Mouse (Mus musculus) midbrain, embryonic 16.5 days (tissue): ENCODE measurements around the gene Lims1. TPM values are rescaled to one million over a fixed set of nuclear protein-coding genes. Genes with fewer than 3 reads are reported as not detected.
"Not testable (repeated sequence)": the region's sequence is repeated elsewhere in the genome, so short reads cannot be mapped to it uniquely, and the experiment has no call there.

Source experiments
- ATAC-seq: fragments of 200-750 bp; cut with Nextera tagmentation; 2 replicates; pipeline ENCODE4 v1.8.0; 2017; ENCODE audit warnings: moderate TSS enrichment
- H3K27ac ChIP-seq: fragments of 300-500 bp; sonication (generic); 2 replicates; pipeline ENCODE4 v1.5.1; 2014; ENCODE audit warnings: mild to moderate bottlenecking, low read length, mixed read lengths
- H3K27me3 ChIP-seq: fragments of 300-500 bp; sonication (generic); 2 replicates; pipeline ENCODE4 v1.6.1; 2014; ENCODE audit warnings: low read depth, low read length, mixed read lengths; ENCODE audit not compliant: control insufficient read depth, insufficient read depth
- H3K36me3 ChIP-seq: fragments of 300-500 bp; sonication (generic); 2 replicates; pipeline ENCODE4 v1.6.1; 2014; ENCODE audit warnings: mild to moderate bottlenecking, low read length, moderate library complexity, mixed read lengths; ENCODE audit not compliant: control insufficient read depth, insufficient read depth
- H3K4me1 ChIP-seq: fragments of 300-500 bp; sonication (generic); 2 replicates; pipeline ENCODE4 v1.6.1; 2014; ENCODE audit warnings: mild to moderate bottlenecking, low read length, mixed read lengths; ENCODE audit not compliant: control insufficient read depth, insufficient read depth
- H3K4me2 ChIP-seq: fragments of 300-500 bp; sonication (generic); 2 replicates; pipeline ENCODE4 v1.6.1; 2014; ENCODE audit warnings: mild to moderate bottlenecking, low read length, mixed read lengths
- H3K4me3 ChIP-seq: fragments of 300-500 bp; sonication (generic); 2 replicates; pipeline ENCODE4 v1.5.1; 2014; ENCODE audit warnings: low read depth, mild to moderate bottlenecking, low read length, moderate library complexity, mixed read lengths
- H3K9ac ChIP-seq: fragments of 300-500 bp; sonication (generic); 2 replicates; pipeline ENCODE4 v1.6.1; 2014; ENCODE audit warnings: low read depth, low read length, mixed read lengths
- H3K9me3 ChIP-seq: fragments of 300-500 bp; sonication (generic); replicated peaks from 2 replicates; pipeline ENCODE4 v1.6.1; 2014; ENCODE audit warnings: mild to moderate bottlenecking, low read length, mixed read lengths; ENCODE audit not compliant: control insufficient read depth, poor library complexity, severe bottlenecking
- WGBS: fragments of 180-500 bp; shearing (Covaris S2); extraction: QIAGEN DNeasy Blood & Tissue Kit; methylation state at CpG from one replicate; pipeline ENCODE4 v1.1.7; 2014; 5-methylcytosine and 5-hydroxymethylcytosine counted together
- polyA plus RNA-seq: library from polyadenylated mRNA; unstranded; fragments of >200 nt; fragmentation: Nextera tagmentation; extraction: Ambion mirVana; gene quantifications from 2 replicates; pipeline ENCODE4 v1.2.1, GENCODE M21; 2015

Lims1 gene
- polyA plus RNA-seq, 1 experiment from 2014 or later: 47.1 TPM

- H3K36me3 ChIP-seq, H3K9me3 ChIP-seq, H3K4me2 ChIP-seq, H3K4me1 ChIP-seq, ATAC-seq, H3K4me3 ChIP-seq, H3K27ac ChIP-seq, H3K27me3 ChIP-seq, H3K9ac ChIP-seq: not testable (repeated sequence)
- 91% methylated on average over 4 of the region's 4 CpGs for WGBS
Observed at GRCm38 (mm10) chr10:58337091-58337490, 13.8 kb downstream of the Lims1 start.

GRCm38 (mm10) chr10:58338590-58338989, 15.3 kb downstream of the Lims1 start:
- no peaks in the 10 kb centered on the region for H3K27me3 ChIP-seq
- ATAC-seq: no peak
- H3K9me3 ChIP-seq: no peaks in the 10 kb centered on the region
- no peaks in the 10 kb centered on the region for H3K4me1 ChIP-seq
- no peak overlapping the region for H3K4me3 ChIP-seq
- no peak overlapping the region for H3K4me2 ChIP-seq
- H3K36me3 ChIP-seq: no peaks in the 10 kb centered on the region
- peak overlapping the region; percentile 35; the same call in 1 of the 2 replicates for H3K27ac ChIP-seq
- 36% methylated on average over 1 of the region's 1 CpGs for WGBS
- no peak overlapping the region for H3K9ac ChIP-seq

GRCm38 (mm10) chr10:58341685-58342084, 18.4 kb downstream of the Lims1 start:
- WGBS: 87% methylated on average over 2 of the region's 2 CpGs
- ATAC-seq: no peak

GRCm38 (mm10) chr10:58342199-58342598, 18.9 kb downstream of the Lims1 start:
- no peaks in the 10 kb centered on the region for H3K27me3 ChIP-seq
- WGBS: 96% methylated on average over 2 of the region's 2 CpGs
- H3K4me1 ChIP-seq: no peaks in the 10 kb centered on the region
- no peak overlapping the region; the same call in 1 of the 2 replicates for H3K27ac ChIP-seq
- H3K4me3 ChIP-seq: no peak overlapping the region
- ATAC-seq: no peak
- no peak overlapping the region for H3K4me2 ChIP-seq
- no peak overlapping the region for H3K9ac ChIP-seq
- no peaks in the 10 kb centered on the region; the same call in 1 of the 2 replicates for H3K9me3 ChIP-seq
- no peaks in the 10 kb centered on the region for H3K36me3 ChIP-seq

More at GRCm38 (mm10) chr10:58341685-58342084, 18.4 kb downstream of the Lims1 start:
- H3K4me1 ChIP-seq: no peaks in the 10 kb centered on the region
- H3K9ac ChIP-seq: no peak overlapping the region
- H3K27me3 ChIP-seq: no peaks in the 10 kb centered on the region
- H3K4me3 ChIP-seq: no peak overlapping the region
- H3K4me2 ChIP-seq: no peak overlapping the region
- no peak overlapping the region for H3K27ac ChIP-seq
- H3K36me3 ChIP-seq: no peaks in the 10 kb centered on the region
- H3K9me3 ChIP-seq: no peaks in the 10 kb centered on the region; the same call in 1 of the 2 replicates

GRCm38 (mm10) chr10:58343552-58343951, 20.3 kb downstream of the Lims1 start:
- H3K9ac ChIP-seq: no peak overlapping the region
- no peaks in the 10 kb centered on the region for H3K4me1 ChIP-seq
- H3K4me2 ChIP-seq: no peak overlapping the region
- H3K27me3 ChIP-seq: no peaks in the 10 kb centered on the region
- H3K27ac ChIP-seq: no peak overlapping the region
- no peaks in the 10 kb centered on the region for H3K36me3 ChIP-seq
- ATAC-seq: no peak
- WGBS: 95% methylated on average over 3 of the region's 3 CpGs
- no peak overlapping the region for H3K4me3 ChIP-seq
- H3K9me3 ChIP-seq: no peaks in the 10 kb centered on the region; the same call in 1 of the 2 replicates

GRCm38 (mm10) chr10:58350600-58350999, 27.3 kb downstream of the Lims1 start:
- H3K27me3 ChIP-seq: no peaks in the 10 kb centered on the region
- no peak for ATAC-seq
- no peak overlapping the region for H3K27ac ChIP-seq

GRCm38 (mm10) chr10:58351670-58352069, 28.4 kb downstream of the Lims1 start:
- no peak overlapping the region for H3K27ac ChIP-seq
- H3K27me3 ChIP-seq: no peaks in the 10 kb centered on the region
- no peak overlapping the region for H3K4me2 ChIP-seq
- no peak overlapping the region for H3K4me3 ChIP-seq
- no peak for ATAC-seq
- WGBS: 91% methylated on average over 2 of the region's 2 CpGs
- H3K9me3 ChIP-seq: no peaks in the 10 kb centered on the region
- H3K36me3 ChIP-seq: no peaks in the 10 kb centered on the region
- H3K9ac ChIP-seq: no peak overlapping the region
- no peaks in the 10 kb centered on the region for H3K4me1 ChIP-seq

More at GRCm38 (mm10) chr10:58350600-58350999, 27.3 kb downstream of the Lims1 start:
- WGBS: 90% methylated on average over 3 of the region's 3 CpGs
- H3K9ac ChIP-seq: no peak overlapping the region
- no peak overlapping the region for H3K4me2 ChIP-seq
- no peaks in the 10 kb centered on the region for H3K9me3 ChIP-seq
- H3K36me3 ChIP-seq: no peaks in the 10 kb centered on the region
- H3K4me3 ChIP-seq: no peak overlapping the region
- no peaks in the 10 kb centered on the region for H3K4me1 ChIP-seq

- H3K9me3 ChIP-seq: no peaks in the 10 kb centered on the region
- no peaks in the 10 kb centered on the region for H3K4me1 ChIP-seq
- H3K36me3 ChIP-seq: no peaks in the 10 kb centered on the region
- H3K27ac ChIP-seq: no peak overlapping the region
- no peak overlapping the region for H3K9ac ChIP-seq
- no peak overlapping the region for H3K4me3 ChIP-seq
- ATAC-seq: no peak
- no peaks in the 10 kb centered on the region for H3K27me3 ChIP-seq
- no peak overlapping the region for H3K4me2 ChIP-seq
- 80% methylated on average over 3 of the region's 3 CpGs for WGBS
Observed at GRCm38 (mm10) chr10:58352364-58352763, 29.1 kb downstream of the Lims1 start.

- H3K9ac ChIP-seq: no peak overlapping the region
- no peaks in the 10 kb centered on the region for H3K27me3 ChIP-seq
- H3K36me3 ChIP-seq: no peaks in the 10 kb centered on the region
- no peaks in the 10 kb centered on the region for H3K9me3 ChIP-seq
- WGBS: 20% methylated on average over 3 of the region's 3 CpGs
- no peak overlapping the region for H3K27ac ChIP-seq
- H3K4me1 ChIP-seq: no peaks in the 10 kb centered on the region
- peak; percentile 48; the same call in 1 of the 2 replicates for ATAC-seq
- no peak overlapping the region for H3K4me3 ChIP-seq
- no peak overlapping the region for H3K4me2 ChIP-seq
Observed at GRCm38 (mm10) chr10:58354561-58354960, 31.3 kb downstream of the Lims1 start.
